Mouse (Mus musculus): ENCODE measurements around the gene Rapgef6.
"Not testable (repeated sequence)": the region's sequence is repeated elsewhere in the genome, so short reads cannot be mapped to it uniquely, and the experiment has no call there.

Gene Rapgef6

DNA sequence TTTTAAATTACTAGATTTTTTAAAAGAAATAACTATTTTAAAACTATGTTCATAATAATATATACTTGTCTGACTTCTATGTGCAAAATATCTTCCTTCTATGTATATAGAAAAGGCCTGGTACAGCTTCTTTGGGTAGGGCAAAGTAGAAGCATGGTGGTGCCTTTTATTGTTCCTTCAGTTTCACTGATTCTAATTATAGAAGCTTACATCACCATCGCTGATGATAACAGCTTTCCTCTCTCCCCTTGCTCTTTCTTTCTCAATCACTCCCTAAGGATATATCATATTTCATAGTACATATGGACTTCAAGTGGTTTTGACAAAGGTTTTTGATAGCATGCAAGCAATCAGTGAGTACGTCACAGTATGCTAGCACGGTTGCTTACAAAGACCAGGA lies 69.9 kb downstream of the Rapgef6 start:
- no peak for DNase-seq

GRCm38 (mm10) chr11:54594049-54594448 lies 71.4 kb downstream of the Rapgef6 start:
- no peak for DNase-seq

DNA sequence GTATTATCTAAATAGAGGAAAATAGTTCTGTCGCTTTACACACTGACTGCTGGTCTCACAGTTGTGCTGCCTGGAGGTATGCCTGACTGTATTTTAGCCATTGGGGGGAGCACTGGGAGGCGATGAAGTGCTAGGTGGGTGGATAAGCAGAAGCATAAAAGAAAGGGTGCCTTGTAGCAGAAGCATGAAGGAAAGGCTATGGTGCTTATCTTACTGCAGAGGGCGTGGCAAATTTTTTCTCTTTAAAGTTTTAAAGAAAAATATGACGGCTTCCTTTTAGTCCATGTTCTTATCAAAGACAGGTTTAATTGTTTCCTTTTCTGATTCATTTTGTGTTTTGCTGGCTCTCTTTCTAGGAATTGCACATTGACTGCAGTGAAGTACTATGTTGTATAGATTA lies 72.4 kb downstream of the Rapgef6 start:
- no peak for DNase-seq

- DNase-seq, result no peak
Measured at GRCm38 (mm10) chr11:54595905-54596555, 73.4 kb downstream of the Rapgef6 start.

DNA sequence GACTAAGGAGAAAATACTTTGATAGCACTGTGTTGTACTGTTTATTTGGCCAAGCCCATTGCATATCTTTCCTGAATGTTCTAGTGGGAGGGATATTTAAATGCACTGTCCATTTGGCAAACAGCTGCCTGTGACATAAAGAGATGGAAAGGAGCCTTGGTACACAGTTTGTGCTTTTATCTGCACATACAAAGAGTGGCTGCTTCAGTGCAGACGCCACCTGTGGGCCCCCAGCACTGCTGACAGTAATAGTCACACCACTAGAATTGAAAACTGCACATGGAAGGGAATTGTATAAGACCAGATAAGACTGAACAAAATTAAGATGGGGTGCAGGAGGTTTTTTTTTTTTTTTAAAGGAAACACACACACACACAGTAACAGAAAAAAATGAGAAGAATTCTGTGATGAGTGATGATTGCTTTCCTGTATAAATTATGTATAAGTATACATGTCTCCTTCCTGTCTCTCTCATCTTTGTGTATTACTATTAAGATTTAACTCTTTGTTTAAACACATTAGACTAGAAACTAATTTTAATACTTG lies 75.3 kb downstream of the Rapgef6 start:
- DNase-seq, result no peak

- no peak for DNase-seq
Measured at GRCm38 (mm10) chr11:54601121-54601520, 78.5 kb downstream of the Rapgef6 start.

DNA sequence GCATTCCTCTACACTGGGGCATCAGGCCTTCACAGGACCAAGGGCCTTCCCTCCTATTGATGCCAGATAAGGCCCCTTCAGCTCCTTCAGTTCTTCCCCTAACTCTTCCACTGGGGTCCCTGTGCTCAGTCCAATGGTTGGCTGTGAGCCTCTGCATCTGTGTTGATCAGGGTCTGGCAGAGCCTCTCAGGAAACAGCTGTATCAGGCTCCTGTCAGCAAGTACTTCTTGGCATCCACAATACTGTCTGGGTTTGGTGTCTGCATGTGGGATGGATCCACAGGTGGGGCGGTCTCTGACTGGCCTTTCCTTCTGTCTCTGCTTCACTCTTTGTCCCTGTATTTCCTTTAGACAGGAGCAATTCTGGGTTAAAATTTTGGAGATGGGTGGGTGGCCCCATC lies 80.1 kb downstream of the Rapgef6 start:
- not testable (repeated sequence) for DNase-seq

DNA sequence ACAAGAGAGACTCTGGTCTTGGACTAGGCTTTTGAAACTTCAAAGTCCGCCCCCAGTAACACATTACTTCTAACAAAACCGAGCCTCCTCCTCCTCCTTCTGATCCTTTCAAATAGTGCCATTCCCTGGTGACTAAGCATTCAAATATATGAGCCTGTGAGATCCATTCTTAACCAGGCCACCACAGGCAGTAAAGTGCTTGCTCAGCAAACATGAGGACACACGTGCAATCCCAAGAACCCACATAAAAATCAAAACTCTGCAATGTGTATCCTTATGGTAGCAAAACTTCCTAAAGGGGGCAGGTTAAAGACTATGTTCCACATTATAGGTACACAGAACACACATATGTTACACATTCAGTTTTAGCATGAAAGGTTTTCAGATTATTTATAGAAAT lies 81.8 kb downstream of the Rapgef6 start:
- no peak for DNase-seq

DNA sequence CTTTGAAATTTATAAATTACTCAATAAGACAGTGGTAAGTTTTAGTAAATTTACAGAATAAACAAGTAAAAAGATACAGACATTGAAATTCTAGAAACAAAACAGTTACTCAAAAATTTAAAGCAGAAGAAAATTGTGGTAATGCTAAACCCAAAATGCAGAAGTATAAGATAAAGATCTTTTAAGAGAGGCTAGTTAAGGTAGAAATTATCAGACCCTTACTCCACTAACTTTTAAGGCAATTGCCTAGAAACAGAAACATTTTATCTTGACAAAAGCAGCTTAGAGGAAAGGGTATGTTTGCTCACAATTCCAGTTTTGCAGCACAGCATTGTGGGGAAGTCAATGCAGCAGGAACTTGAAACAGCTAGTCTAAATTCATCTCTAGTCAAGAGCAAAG lies 91.0 kb downstream of the Rapgef6 start:
- DNase-seq, result no peak

DNA sequence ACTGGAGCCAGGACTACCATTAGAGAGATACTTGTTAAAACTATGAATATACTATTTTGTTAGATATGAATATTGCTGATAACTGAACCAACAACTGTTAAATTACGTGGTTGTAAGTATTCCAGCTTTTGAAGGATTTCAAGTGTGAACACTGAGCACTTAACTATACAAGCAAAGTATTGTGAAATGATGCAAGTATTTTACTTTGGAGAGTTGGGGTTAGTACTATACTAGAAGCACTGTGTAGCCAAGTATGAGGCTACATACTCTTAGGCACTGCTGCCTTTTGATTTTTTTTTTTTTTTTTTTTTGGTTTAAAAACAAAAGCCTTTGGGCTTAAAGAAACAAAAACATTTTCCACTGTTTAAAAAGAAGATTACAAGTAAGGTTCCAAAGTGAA lies 91.9 kb downstream of the Rapgef6 start:
- no peak for DNase-seq

DNA sequence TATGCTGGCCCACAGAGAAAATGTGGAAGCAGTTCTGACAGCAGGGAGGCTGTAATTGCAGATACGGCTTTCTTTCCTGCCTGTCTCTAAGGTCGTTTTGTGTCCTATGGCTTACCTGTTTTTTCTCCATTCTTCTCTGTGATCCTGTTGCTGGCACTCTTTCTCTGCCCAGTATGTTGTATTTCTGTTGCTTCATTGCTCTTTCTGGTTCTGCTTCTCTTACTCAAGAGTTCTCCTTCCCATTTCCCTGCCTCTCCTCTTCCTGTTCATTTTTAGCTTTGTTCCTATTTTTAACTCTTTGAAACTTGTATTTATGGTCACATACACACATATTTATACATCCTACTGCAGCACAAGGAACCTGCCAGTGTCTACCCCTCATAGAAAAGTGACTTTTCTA lies 96.2 kb downstream of the Rapgef6 start:
- no peak for DNase-seq

GRCm38 (mm10) chr11:54621725-54622124 lies 99.1 kb downstream of the Rapgef6 start:
- DNase-seq, result no peak

GRCm38 (mm10) chr11:54626905-54627304 lies 104.3 kb downstream of the Rapgef6 start:
- DNase-seq, result no peak

GRCm38 (mm10) chr11:54646420-54646819 lies 123.8 kb downstream of the Rapgef6 start:
- no peak for DNase-seq

GRCm38 (mm10) chr11:54648573-54648972 lies 125.9 kb downstream of the Rapgef6 start:
- DNase-seq, result no peak

GRCm38 (mm10) chr11:54655420-54655819 lies 132.8 kb downstream of the Rapgef6 start:
- no peak for DNase-seq

- no peak for DNase-seq
Measured at GRCm38 (mm10) chr11:54673575-54674298, 151.1 kb downstream of the Rapgef6 start.

DNA sequence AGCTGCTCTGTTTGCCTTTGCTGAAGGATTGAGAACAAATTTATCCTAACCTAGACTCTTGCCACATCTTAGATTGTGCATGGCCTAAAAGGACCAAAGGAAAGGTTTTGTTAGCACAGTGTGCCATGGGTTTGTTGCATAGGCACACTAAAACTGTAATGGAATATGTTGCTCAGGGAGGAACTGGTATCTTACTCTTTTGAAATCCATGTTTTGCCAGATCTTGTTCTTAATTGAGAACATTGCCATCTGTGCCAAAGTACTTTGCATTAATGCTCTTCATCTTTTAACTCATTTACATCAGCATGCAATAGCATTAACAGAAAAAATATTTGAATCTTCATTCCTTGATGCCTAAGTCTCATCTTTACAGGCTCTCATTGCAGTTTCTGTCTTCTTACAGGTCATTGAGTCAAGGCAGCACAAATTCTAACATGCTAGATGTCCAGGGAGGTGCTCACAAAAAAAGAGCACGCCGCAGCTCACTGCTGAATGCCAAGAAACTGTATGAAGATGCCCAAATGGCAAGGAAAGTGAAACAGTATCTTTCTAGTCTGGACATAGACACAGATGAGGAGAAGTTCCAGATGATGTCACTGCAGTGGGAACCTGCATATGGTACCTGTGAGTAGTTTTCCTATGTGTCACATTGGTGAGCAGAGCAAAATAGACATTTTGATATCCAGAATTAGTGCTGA lies 153.3 kb downstream of the Rapgef6 start:
- no peak for DNase-seq

DNA sequence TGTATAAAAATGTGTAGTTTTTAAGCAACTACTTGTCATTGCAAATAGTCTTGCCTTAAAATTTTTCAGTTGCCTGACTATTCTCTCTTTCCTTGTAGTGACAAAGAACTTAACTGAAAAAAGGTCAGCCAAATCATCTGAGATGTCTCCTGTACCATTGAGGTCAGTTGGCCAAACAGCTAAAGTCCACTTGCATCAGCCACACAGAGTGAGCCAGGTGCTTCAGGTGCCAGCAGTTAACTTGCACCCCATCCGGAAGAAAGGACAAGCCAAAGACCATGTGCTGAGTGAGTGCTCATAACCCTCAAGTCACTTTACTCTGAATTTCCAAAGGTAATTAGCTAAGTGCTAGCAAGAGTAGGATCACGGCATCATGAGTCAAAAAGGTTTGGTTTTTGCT lies 156.5 kb downstream of the Rapgef6 start:
- peak; percentile 26 to 40 for DNase-seq

GRCm38 (mm10) chr11:54684831-54685230 lies 162.2 kb downstream of the Rapgef6 start:
- no peak for DNase-seq

DNA sequence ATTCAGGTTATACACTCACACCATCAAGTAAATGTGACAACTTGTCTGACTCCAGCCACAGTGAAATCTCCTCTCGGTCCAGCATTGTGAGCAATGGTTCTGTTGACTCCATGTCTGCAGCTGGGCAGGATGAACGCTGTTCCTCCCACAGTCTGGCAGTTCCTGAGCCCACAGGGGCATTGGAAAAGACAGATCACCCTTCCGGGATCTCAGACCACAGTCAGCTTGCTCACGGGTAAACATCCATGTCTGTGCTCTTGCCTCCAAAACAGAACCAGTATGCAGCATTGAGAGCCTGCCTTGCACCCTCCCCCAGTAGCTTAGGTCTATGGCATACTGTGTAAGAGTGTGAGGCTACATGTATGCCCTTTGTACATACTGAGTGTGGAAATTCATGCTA lies 167.5 kb downstream of the Rapgef6 start:
- no peak for DNase-seq

GRCm38 (mm10) chr11:54691179-54691578 lies 168.5 kb downstream of the Rapgef6 start:
- peak in 1 of 2 experiments; percentile 9 for DNase-seq

GRCm38 (mm10) chr11:54693696-54694095 lies 171.0 kb downstream of the Rapgef6 start:
- no peak for DNase-seq

DNA sequence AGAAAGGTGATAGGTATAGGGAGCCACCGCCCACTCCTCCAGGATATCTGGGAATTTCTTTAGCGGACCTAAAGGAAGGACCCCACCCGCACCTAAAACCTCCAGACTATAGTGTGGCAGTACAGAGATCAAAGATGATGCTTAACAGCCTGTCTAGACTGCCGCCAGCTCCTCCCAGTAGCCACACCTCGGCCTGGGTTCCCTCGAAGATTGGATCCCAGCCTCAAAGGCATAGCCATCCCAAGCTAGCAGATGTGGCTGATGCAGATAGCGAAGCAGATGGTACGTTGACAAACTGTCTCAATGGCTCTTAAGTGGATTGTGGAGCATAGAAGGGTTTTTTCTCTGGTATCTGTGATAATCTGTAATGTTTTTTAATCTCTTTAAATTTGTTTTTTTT lies 171.6 kb downstream of the Rapgef6 start:
- DNase-seq, result no peak
